Mouse (Mus musculus): ENCODE results near the gene Mettl7a2. TPM values are rescaled to one million over a fixed set of nuclear protein-coding genes. Genes with fewer than 3 reads are reported as not detected.
"Not testable (repeated sequence)": the region's sequence is repeated elsewhere in the genome, so short reads cannot be mapped to it uniquely, and the experiment has no call there.

Gene Mettl7a2
- total RNA-seq (2015) (not detected in 2 replicates), total RNA-seq (2017) (not detected in 2 replicates)

DNA sequence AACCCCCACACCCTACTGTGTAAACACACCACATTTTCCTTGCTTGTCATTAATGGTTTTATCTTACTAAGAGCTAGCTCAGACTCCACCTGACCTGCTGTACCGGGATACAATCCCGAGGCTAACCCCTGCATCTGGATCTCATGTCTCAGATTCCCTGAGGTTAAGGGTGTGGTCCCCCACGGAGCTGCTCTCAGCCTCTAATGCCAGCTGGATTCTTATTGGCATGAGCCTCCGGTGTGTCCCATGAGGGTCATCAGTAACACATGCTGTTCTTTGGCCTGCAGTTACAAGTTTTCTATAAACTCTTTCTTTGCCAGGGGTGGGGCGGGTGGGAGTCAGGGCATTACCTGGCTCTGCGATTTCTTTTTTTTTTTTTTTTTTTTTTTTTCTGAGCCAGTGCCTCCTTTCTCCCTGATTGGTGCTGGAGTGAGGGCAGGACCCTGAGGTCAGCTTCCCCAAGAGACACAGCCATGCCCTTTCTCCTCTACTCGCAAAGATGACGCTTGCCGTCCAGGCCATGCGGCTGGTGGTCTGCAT is at the start of gene Mettl7a2, which contains the start of gene Methig1:
TSS of gene Mettl7a2 (plus strand) at position 490 of the 540 bp plus-strand sequence.
TSS of gene Methig1 (plus strand) at position 439 of the 540 bp plus-strand sequence.
- no peak for ATAC-seq (ENCODE audit: poor library complexity, severe bottlenecking)

- no peak for ATAC-seq (ENCODE audit: poor library complexity, severe bottlenecking)
Measured at GRCm38 (mm10) chr15:100303428-100304018, 49.5 kb upstream of the Mettl7a2 start.

DNA sequence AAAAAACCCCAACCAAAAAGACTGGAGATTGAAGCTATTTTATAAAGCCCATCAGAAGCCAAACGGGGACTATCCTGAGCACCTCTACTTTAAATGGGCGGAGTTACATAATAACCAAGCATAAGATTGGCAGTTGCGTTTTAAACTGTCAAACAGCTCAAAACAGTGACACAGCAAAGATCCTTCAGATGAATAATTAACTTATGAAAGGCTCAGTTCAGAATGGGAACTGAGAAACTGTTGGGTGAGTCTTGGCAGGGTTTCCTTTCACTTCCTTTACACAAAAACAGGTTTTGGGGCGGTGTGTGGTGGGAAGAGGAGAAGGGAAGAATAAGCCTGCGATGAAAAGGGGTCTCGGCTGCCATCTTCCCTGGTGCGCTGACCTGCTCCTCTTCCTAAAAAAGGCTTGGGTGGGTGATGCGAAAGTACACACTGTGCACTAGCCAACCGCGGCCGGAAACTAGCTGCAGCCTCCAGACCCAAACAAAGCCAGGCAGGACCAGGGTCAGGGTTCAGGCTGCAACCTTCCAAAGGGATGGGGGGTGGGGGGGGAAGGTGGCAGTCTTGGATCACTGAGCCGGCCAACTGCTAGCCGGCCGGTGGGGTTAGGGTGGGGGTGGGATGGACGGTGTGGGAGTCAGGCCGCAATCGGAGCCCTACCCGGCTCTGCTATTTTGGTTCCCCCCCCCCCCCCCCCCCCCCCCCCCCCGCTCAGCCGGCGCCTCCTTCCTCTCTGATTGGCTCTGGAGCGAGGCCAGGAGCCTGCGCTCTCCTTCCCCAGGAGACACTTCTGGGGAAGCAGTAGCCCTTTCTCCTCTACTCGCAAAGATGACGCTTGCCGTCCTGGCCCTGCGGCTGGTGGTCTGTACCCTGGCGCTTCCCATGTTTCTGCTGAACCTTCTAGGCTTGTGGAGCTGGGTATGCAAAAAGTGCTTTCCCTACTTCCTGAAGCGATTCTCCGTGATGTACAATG is 48.7 kb upstream of the Mettl7a2 start, which contains the start of gene Mettl7a1:
TSS of gene Mettl7a1 (plus strand) at position 122 of the 973 bp plus-strand sequence.
- peak; percentile 82 for ATAC-seq (ENCODE audit: poor library complexity, severe bottlenecking)

- no peak for ATAC-seq (ENCODE audit: poor library complexity, severe bottlenecking)
Measured at GRCm38 (mm10) chr15:100306201-100306600, 46.8 kb upstream of the Mettl7a2 start.

DNA sequence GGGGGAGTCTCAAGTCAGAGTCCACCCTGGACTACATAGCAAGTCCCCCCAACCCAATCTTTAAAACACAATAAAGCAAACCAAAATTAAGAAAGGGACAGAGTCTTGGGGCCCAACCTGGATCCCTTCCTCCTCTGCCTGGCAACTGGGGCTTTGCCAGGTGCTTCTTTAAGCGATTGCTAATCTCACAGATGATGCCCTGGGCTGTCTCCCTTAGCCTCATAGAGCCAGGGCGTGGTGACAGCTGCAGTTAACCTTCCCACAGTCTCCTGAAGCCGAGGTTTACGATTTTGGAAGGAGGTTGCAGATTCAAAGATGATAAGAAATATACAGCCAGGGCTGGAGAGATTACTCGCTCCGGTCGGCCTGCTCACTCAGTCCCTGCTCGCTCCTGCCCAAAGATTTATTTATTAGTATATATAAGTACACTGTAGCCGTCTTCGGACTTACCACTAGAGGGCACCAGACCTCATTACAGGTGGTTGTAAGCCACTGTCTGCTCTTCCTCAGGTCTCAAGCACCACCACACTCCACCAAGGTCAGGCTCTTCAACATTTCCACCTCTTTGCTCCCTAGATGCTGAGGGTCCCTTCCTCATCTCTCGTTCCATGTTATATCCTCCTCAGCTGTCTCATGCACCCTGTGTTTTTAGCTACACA is 45.4 kb upstream of the Mettl7a2 start:
- ATAC-seq (ENCODE audit: poor library complexity, severe bottlenecking), result not testable (repeated sequence)

GRCm38 (mm10) chr15:100312346-100312745 is 40.7 kb upstream of the Mettl7a2 start:
- peak; percentile 36 for ATAC-seq (ENCODE audit: poor library complexity, severe bottlenecking)

DNA sequence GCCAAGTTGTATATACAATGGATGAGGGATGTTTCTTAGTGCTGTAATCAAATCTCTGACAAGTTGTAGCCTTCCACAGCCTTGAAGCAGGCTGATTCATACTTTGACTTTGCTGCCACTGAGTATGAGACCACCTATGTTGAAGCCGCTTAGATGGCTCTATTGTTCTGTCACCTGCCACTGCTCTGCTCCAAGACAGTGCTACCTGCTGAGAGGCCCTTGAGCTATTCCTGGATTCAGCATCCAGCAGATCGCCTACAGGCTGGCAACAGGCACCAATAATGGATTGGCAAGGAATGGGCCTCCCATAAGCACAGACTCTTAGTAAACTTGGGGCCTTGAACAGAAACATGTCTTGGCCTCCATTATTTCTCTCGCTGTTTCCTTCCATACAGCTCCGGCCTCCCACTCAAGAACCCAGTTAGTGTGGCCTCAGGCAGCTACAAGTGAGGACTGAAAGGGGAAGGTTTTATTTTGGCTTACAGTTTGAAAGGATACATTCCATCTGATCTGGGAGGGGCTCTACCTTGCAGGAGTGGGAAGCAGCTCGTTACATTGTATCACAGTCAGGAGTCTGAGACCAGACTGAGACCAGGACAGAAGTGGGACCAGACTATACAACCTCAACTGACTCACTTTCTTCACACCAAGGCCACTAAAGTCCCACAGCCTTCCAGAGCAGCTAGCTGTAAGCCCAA is 38.4 kb upstream of the Mettl7a2 start:
- no peak for ATAC-seq (ENCODE audit: poor library complexity, severe bottlenecking)

- not testable (repeated sequence) for ATAC-seq (ENCODE audit: poor library complexity, severe bottlenecking)
Measured at GRCm38 (mm10) chr15:100318014-100318671, 34.9 kb upstream of the Mettl7a2 start.

DNA sequence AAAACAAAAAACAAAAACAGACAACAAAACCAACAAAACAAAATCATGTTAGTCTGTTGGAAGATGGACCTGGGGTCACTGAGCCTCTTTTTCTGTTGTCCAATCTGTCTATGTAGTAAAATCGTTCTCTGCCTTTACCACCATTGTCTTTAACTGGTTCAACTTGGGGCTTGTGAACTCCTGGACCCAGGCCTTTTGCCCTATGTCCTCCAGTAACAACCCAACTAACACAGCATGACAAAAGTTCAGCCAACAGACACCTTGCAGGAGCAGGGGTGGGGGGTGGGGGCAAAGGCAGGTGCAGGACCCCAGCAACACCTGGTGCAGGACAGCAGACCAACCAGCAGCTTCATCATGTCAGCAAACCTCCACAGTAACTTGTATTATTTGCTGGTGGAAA is 33.1 kb upstream of the Mettl7a2 start:
- no peak for ATAC-seq (ENCODE audit: poor library complexity, severe bottlenecking)

- no peak for ATAC-seq (ENCODE audit: poor library complexity, severe bottlenecking)
Measured at GRCm38 (mm10) chr15:100320295-100320905, 32.6 kb upstream of the Mettl7a2 start.

DNA sequence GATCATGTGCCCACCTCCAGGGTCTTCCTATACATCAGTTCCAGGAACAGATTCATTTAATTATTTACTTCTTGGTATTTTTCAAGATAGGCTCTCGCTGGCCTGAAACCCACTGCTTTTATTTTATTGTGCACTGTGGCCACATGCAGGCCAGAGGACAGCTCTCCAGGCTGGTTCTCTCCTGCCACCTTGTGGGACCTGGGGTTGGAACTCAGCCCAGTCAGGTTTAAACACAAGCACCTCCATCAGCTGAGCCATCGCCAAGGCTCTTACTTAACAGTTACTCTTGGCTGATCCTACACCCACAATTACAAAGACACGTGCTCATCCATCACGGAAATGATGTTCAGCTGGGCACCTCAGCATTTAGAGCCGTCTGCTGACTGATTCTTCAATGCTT is 31.9 kb upstream of the Mettl7a2 start:
- ATAC-seq (ENCODE audit: poor library complexity, severe bottlenecking), result no peak

DNA sequence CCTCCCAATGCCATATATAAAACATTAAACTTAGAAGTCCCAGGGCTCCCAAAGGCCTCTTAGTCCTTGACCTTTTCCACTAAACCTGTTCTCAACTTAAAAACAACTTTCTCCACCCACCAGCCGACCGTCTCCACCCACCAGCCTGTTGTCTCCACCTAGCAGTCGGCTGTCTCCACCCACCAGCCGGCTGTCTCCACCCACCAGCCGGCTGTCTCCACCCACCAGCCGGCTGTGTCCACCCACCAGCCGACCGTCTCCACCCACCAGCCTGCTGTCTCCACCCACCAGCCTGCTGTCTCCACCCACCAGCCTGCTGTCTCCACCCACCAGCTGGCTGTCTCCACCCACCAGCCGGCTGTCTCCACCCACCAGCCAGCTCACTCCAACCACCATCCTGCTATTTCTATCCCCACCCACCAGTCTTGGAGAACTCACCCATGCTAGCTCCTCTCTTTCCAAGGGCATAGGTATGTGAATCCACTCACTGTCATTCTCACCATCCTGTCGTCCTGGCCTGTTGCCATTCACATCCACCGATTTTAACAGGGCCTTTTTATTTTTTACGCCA is 28.9 kb upstream of the Mettl7a2 start:
- ATAC-seq (ENCODE audit: poor library complexity, severe bottlenecking), result peak; percentile 69

DNA sequence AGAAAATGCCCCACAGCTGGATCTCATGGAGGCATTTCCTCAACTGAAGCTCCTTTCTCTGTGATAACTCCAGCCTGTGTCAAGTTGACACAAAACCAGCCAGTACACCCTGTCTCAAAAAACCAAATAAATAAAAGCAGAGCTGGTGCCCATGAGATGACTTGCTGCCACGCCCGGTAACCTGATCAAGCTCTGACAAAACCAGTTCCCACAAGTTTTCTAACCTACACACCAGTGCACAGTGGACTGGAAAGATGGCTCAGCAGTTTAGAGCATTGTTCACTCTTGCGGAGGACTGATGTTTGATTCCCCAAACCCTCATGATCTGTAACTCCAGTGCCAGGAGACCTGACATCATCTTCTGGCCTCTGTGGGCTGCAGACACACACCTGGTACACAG is 27.8 kb upstream of the Mettl7a2 start:
- no peak for ATAC-seq (ENCODE audit: poor library complexity, severe bottlenecking)

- not testable (repeated sequence) for ATAC-seq (ENCODE audit: poor library complexity, severe bottlenecking)
Measured at GRCm38 (mm10) chr15:100328089-100328488, 24.9 kb upstream of the Mettl7a2 start.

GRCm38 (mm10) chr15:100329336-100329735 is 23.7 kb upstream of the Mettl7a2 start:
- not testable (repeated sequence) for ATAC-seq (ENCODE audit: poor library complexity, severe bottlenecking)

DNA sequence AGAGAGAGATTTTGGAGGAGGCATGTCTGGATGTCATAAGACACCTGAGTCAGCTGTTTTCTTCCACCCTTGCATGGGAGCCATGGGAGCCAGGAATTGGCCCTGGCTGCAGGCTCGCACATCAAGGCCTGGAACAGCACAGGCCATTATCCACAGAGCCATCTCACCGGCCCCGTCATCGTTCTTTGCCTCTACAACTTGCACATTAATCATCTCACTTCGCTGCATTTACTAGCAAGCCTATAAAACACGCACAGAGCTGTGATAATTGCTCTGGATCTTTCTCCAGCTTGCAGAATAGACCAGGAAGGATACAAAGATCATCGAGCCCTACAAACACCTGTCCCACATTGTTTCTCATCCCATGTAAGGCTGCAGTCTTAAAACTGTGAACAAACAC is 22.3 kb upstream of the Mettl7a2 start:
- no peak for ATAC-seq (ENCODE audit: poor library complexity, severe bottlenecking)

DNA sequence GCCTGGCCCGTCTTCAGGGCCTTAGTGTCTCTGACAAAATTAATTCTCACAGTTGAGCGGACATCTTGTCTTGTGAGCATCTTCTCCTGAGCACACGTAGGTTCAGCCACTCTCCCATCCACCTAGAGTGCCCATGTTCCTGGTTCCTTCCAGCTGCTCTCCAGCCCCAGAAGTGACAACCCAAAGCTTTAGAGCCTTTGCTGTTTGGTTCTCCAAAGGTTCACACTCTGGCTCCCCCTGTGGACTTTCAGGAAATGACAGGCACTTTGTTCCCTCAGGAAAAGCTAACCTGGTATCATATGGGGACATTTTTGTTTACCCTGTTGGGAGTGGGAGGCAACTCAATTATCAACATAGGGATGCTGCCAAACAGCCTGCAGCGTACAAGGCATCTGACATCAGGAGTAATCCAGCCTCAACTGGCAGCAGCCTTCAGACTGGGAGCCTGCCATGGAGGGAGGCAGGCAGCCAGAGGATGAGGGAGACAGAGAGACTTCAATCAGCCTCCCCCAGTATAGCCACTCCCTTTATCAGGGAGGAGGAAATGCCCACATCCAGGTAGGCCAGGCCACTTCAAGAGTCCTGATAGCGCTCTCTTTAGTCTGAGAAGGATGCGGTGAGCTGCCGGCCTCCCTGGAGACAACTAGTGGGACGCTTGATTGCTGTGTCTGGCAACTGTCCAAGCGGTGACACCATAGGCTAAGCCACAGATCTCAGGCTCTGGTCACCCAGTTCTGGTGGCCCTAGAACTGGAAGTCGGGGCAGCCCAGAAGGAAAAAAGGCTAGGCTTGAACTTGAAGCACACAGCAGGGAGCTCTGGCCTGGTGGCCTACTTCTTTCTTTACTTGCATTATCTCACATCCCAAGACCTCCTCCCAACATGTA is 20.7 kb upstream of the Mettl7a2 start:
- peak; percentile 75 for ATAC-seq (ENCODE audit: poor library complexity, severe bottlenecking)

DNA sequence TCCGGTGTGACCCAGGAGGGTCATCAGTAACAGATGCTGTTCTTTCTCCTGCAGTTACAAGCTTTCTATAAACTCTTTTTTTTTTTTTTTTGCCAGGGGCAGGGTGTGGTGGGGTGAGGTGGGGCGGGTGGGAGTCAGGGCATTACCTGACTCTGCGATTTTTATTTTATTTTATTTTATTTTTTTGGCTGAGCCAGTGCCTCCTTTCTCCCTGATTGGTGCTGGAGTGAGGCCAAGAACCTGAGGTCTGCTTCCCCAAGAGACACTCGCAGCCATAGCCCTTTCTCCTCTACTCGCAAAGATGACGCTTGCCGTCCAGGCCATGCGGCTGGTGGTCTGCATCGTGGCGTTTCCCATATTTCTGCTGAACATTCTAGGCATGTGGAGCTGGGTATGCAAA is 18.4 kb upstream of the Mettl7a2 start, which contains the start of gene Mettl7a3:
TSS of gene Mettl7a3 (plus strand) at position 301 of the 400 bp plus-strand sequence.
- ATAC-seq (ENCODE audit: poor library complexity, severe bottlenecking), result no peak
